Mouse (Mus musculus) Patski (cell line): ENCODE results near the gene Nupl1. TPM values are rescaled to one million over a fixed set of nuclear protein-coding genes. Genes with fewer than 3 reads are reported as not detected.

ENCODE experiments used
- ATAC-seq: fragments of 100-300 bp; one replicate; pipeline ENCODE4 v1.8.0; 2021
- CTCF ChIA-PET: fragments of 350-600 bp; sonication (Branson Sonifier 250); formaldehyde crosslinking; loops from one replicate; lab custom pipeline; 2022; ENCODE audit warnings: inconsistent platforms; lab: Charles Lee
- POLR2A ChIA-PET: fragments of 350-600 bp; sonication (Branson Sonifier 250); formaldehyde crosslinking; loops from one replicate; lab custom pipeline; 2022; ENCODE audit warnings: antibody characterized with exemption, inconsistent platforms; lab: Charles Lee
- DNase-seq: peaks from one replicate; pipeline ENCODE4 v3.0.0-alpha.2; 2011; ENCODE audit warnings: low read depth, low spot score
- H3K27me3 ChIP-seq: fragments of 371-371 bp; one replicate; pipeline ENCODE4 v1.5.1; 2021
- CTCF ChIP-seq: fragments of 100-300 bp; IDR thresholded peaks from one replicate; pipeline ENCODE4 v1.5.1; 2021
- in situ Hi-C: fragments of 300-500 bp; cut with MboI; formaldehyde crosslinking; loops from 3 replicates; pipeline ENCODE4 v1.11.1; 2018; ENCODE audit warnings: low pct_unique_long_range_greater_than_20kb, mixed read lengths
- polyA plus RNA-seq: library from polyadenylated mRNA; unstranded; gene quantifications from one replicate; pipeline ENCODE4 v1.2.3, GENCODE M21; 2021

The Nupl1 gene
- polyA plus RNA-seq, 1 experiment from 2014 or later, result not detected

DNA sequence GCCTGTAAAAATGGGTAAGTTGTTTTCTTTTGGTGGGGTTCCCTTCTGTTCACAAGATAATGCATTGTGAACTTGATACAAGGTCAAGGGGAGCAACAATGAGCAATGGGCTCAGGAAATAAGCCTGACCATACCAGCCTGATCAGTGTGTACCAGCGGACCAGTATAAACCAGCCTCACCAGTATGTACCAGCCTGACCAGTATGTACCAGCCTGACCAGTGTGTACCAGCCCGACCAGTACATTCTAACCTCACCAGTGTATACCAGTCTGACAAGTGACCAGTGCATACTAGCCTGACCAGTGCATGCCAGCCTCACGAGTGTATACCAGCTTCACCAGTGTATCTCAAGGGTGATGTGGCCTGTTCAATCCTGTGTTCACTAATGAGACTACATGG, 87.9 kb downstream of the Nupl1 start:
- H3K27me3 ChIP-seq, result peaks cover 28% of the 10 kb centered on the region
- TF ChIP-seq CTCF, result no peak
- ChIA-PET CTCF (no interaction called here), POLR2A (interaction anchor here (0.5 kb wide), 1 partner anchor 10 kb away, joined by 4 read pairs; no protein-coding TSS in a partner anchor)
- ATAC-seq (no peak), DNase-seq (no peak)
- in situ Hi-C loops, result no loop called here

DNA sequence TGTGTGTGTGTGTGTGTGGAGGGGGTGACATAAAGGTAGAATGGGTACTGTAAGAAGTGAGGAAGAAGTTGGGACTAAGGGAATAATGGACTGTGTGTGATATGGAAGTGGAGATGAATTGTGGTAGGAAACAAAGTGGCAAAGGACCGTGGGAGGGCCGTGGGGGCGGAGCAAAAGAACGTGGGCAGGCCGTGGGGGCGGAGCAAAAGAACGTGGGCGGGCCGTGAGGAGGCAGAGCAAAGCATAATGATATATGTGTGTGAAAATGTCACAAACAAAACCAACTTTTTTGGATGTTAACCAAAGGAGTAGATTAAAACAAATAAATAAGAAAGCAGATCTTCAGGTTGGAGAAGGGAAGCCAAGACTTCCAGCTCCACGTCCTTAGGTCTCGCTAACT, 98.9 kb downstream of the Nupl1 start:
- DNase-seq, result no peak
- in situ Hi-C loops, result no loop called here
- H3K27me3 ChIP-seq, result peaks cover 22% of the 10 kb centered on the region
- ATAC-seq, result no peak
- CTCF ChIA-PET, result interaction anchor here (1.6 kb wide), 1 partner anchor 17 kb away, joined by 3 read pairs; no protein-coding TSS in a partner anchor
- POLR2A ChIA-PET, result no interaction called here
- no peak for TF ChIP-seq CTCF

DNA sequence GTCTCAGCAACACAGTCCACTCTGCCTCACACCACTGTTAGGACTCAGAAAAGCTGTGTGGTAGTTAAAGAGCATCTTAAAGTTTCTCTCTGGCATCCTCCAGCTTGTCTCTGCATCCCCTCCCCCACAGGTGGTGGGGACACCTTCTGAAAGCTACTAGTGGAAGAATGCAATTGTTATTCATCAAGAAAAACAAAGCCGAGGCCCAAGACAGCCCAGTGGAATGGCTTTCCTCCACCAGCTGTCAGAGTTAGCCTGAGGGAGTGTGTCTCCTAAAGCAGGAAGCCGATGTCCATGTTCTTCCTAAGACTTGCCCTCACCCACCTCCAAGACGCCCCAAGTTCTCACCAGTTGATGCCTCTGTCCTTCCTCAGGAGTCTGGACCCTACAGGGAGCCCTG, 102.3 kb downstream of the Nupl1 start:
- H3K27me3 ChIP-seq, result peaks cover 30% of the 10 kb centered on the region
- no peak for TF ChIP-seq CTCF
- ChIA-PET CTCF (no interaction called here), POLR2A (no interaction called here)
- no peak for DNase-seq
- no peak for ATAC-seq
- in situ Hi-C loops, result no loop called here

DNA sequence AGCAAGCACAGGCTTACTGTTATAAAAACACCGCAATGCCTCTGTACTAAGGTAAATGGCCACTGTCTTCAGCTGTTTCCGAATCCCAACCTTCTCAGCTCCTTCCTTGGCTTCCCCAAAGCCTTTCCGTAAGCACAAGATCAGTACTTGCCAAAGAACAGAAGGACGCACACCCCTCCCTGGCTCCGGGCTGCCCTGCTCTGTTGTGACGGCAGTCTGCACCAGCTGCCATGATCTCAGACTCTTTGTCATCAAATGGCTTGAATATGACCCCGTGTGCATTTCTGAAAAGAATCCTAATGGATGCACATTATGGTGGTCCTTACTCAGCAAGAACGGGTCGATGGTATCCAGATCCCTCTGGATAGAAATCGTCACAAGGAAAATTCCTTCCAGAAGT, 108.0 kb downstream of the Nupl1 start:
- POLR2A ChIA-PET, result no interaction called here
- no peak for TF ChIP-seq CTCF
- H3K27me3 ChIP-seq, result peaks cover 18% of the 10 kb centered on the region
- ATAC-seq (no peak), DNase-seq (no peak)
- CTCF ChIA-PET, result no interaction called here
- in situ Hi-C loops, result no loop called here

DNA sequence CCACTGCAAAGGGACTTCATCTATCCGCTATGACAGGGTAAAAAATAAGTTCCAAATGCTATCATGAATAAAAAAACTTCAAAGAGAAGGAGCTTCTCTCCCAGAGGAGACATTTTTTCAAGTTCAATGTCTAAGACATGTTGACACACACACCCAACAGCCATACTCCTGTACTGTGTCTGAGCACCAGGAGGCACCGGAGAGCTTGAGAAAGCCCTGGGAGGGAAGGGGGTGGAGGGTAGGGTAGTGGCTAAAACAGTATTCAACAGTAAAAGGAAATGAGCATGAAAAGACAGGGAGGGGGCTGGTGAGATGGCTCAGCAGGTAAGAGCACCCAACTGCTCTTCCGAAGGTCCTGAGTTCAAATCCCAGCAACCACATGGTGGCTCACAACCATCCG, 112.9 kb downstream of the Nupl1 start:
- ChIA-PET POLR2A (no interaction called here), CTCF (no interaction called here)
- peaks cover 22% of the 10 kb centered on the region for H3K27me3 ChIP-seq
- no peak for TF ChIP-seq CTCF
- DNase-seq, result no peak
- ATAC-seq, result no peak
- in situ Hi-C loops, result no loop called here

DNA sequence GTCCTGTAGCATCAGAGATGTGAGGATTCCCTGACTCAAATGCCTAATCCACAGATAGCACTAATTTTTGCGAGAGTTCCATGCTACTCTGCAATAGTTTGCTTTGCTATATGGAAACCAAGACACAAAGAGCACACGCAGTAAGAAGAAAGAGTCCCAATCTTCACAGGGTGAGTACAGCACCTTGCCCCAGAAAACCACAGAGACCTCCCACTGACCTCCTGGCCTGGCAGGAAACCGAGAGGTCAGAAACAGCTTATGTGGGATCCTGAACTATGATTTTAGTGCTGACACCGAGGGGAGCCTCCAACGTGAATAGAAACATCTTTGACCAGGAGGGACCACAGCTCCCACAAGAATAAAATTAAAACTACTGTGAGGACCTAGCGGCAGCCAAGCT, 113.4 kb downstream of the Nupl1 start:
- in situ Hi-C loops, result no loop called here
- DNase-seq, result no peak
- peaks cover 22% of the 10 kb centered on the region for H3K27me3 ChIP-seq
- no peak for TF ChIP-seq CTCF
- ChIA-PET POLR2A (no interaction called here), CTCF (no interaction called here)
- no peak for ATAC-seq

DNA sequence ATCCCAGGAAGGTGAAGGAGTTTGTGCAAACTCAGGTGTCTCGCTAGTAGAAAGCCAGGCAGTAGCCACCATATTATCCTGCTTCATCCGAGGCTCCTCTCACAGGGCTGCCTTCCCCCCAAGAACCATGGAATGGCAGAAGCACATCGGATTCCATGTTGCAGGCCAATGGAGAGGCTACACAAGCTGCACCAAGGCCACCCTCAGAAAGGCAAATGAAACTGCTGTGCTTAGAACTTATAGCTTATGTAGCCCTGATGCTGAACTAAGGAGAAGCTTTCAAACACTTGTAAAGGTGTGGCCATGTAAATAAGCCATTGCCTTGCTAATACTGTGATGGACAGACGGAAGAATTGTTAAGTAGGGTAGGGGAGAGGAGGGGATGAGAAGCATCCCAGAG, 115.4 kb downstream of the Nupl1 start:
- CTCF ChIA-PET, result no interaction called here
- no peak for DNase-seq
- no peak for TF ChIP-seq CTCF
- in situ Hi-C loops, result no loop called here
- POLR2A ChIA-PET, result no interaction called here
- ATAC-seq, result no peak
- H3K27me3 ChIP-seq, result peaks cover 26% of the 10 kb centered on the region

DNA sequence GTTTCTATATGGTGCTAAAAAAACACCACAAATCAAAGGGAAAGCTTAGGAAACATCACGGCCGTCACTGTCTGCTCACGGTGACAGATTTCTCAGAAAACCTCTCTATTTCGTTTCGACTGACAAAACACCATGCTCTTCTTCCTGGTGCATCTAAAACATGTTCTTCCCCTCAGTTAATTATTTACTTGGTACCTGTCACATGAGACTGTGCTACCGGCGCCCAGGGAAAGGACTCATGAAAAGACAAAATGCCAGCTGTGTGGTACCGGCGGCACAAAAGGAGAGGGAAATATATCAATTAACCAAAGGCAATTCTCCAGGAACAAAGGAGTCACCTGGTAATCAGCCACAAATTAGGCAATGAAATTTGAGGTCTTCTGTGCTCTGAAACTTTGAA, 116.5 kb downstream of the Nupl1 start:
- no peak for ATAC-seq
- no peak for DNase-seq
- ChIA-PET CTCF (no interaction called here), POLR2A (no interaction called here)
- TF ChIP-seq CTCF, result no peak
- in situ Hi-C loops, result no loop called here
- peaks cover 27% of the 10 kb centered on the region for H3K27me3 ChIP-seq

Other genes starting within 250 kb of the Nupl1 start
- gene Atp8a2, start 54.3 kb downstream of the Nupl1 start, polyA plus RNA-seq, result not detected
- 44.9 TPM for gene Gm49336, start 76 bp upstream of the Nupl1 start, polyA plus RNA-seq
- gene Mtmr6, start 13.8 kb upstream of the Nupl1 start, polyA plus RNA-seq, result 58.1 TPM
- gene Amer2, start 121.8 kb upstream of the Nupl1 start, polyA plus RNA-seq, result 1.2 TPM